Mouse (Mus musculus) embryonic facial prominence, embryonic 15.5 days (tissue): ENCODE measurements around the gene Rab11fip4. TPM values are rescaled to one million over a fixed set of nuclear protein-coding genes. Genes with fewer than 3 reads are reported as not detected.

ENCODE experiments used
- ATAC-seq: fragments of 200-750 bp; cut with Nextera tagmentation; 2 replicates; pipeline ENCODE4 v1.8.0; 2017; ENCODE audit warnings: low read depth, moderate TSS enrichment; ENCODE audit not compliant: insufficient number of reproducible peaks, low FRiP score, low TSS enrichment
- H3K27ac ChIP-seq: fragments of 300-500 bp; sonication (generic); replicated peaks from 2 replicates; pipeline ENCODE4 v1.5.1; 2015; ENCODE audit warnings: mild to moderate bottlenecking, inconsistent platforms
- H3K27me3 ChIP-seq: fragments of 300-500 bp; sonication (generic); 2 replicates; pipeline ENCODE4 v1.6.1; 2015; ENCODE audit warnings: inconsistent platforms
- H3K36me3 ChIP-seq: fragments of 300-500 bp; sonication (generic); 2 replicates; pipeline ENCODE4 v1.6.1; 2015; ENCODE audit warnings: mild to moderate bottlenecking, inconsistent platforms
- H3K4me1 ChIP-seq: fragments of 300-500 bp; sonication (generic); 2 replicates; pipeline ENCODE4 v1.6.1; 2015; ENCODE audit warnings: inconsistent platforms
- H3K4me2 ChIP-seq: fragments of 300-500 bp; sonication (generic); replicated peaks from 2 replicates; pipeline ENCODE4 v1.6.1; 2015; ENCODE audit warnings: mild to moderate bottlenecking, inconsistent platforms
- H3K4me3 ChIP-seq: fragments of 300-500 bp; sonication (generic); replicated peaks from 2 replicates; pipeline ENCODE4 v1.5.1; 2015; ENCODE audit warnings: mild to moderate bottlenecking, inconsistent platforms
- H3K9ac ChIP-seq: fragments of 300-500 bp; sonication (generic); 2 replicates; pipeline ENCODE4 v1.6.1; 2015; ENCODE audit warnings: inconsistent platforms
- H3K9me3 ChIP-seq: fragments of 300-500 bp; sonication (generic); replicated peaks from 2 replicates; pipeline ENCODE4 v1.6.1; 2016; ENCODE audit warnings: inconsistent platforms
- WGBS: fragments of 180-500 bp; shearing (Covaris S2); methylation state at CpG from one replicate; pipeline ENCODE4 v1.1.7; 2015; 5-methylcytosine and 5-hydroxymethylcytosine counted together
- polyA plus RNA-seq: library from polyadenylated mRNA; unstranded; fragments of >200 nt; fragmentation: Nextera tagmentation; extraction: Ambion mirVana; gene quantifications from 2 replicates; pipeline ENCODE4 v1.2.1, GENCODE M21; 2015

Rab11fip4 gene
- polyA plus RNA-seq, 1 experiment from 2014 or later = 6.0 TPM

- H3K36me3 ChIP-seq = no peaks in the 10 kb centered on the region
- no peak overlapping the region for H3K27ac ChIP-seq
- H3K4me3 ChIP-seq = no peak overlapping the region
- no peak for ATAC-seq
- H3K9ac ChIP-seq = no peak overlapping the region
- peaks cover 25% of the 10 kb centered on the region for H3K4me1 ChIP-seq
- H3K27me3 ChIP-seq = no peaks in the 10 kb centered on the region
- WGBS = 44% methylated on average over 8 of the region's 8 CpGs
- no peak overlapping the region for H3K4me2 ChIP-seq
- H3K9me3 ChIP-seq = no peaks in the 10 kb centered on the region
These were observed 50.1 kb downstream of the Rab11fip4 start for GRCm38 (mm10) chr11:79640940-79641733.

GRCm38 (mm10) chr11:79643730-79644129 lies 52.7 kb downstream of the Rab11fip4 start:
- Histone ChIP-seq H3K4me2 (no peak overlapping the region), H3K4me1 (peaks cover 43% of the 10 kb centered on the region), H3K27me3 (no peaks in the 10 kb centered on the region), H3K9me3 (no peaks in the 10 kb centered on the region), H3K4me3 (no peak overlapping the region), H3K9ac (no peak overlapping the region), H3K27ac (no peak overlapping the region), H3K36me3 (no peaks in the 10 kb centered on the region)
- WGBS = 66% methylated on average over 9 of the region's 9 CpGs
- no peak for ATAC-seq

- no peaks in the 10 kb centered on the region for H3K27me3 ChIP-seq
- WGBS = 42% methylated on average over 8 of the region's 8 CpGs
- no peak overlapping the region for H3K4me3 ChIP-seq
- H3K4me1 ChIP-seq = peaks cover 45% of the 10 kb centered on the region
- H3K9ac ChIP-seq = no peak overlapping the region
- ATAC-seq = peak; percentile 67
- H3K36me3 ChIP-seq = no peaks in the 10 kb centered on the region
- no peak overlapping the region for H3K4me2 ChIP-seq
- H3K27ac ChIP-seq = peak overlapping the region; percentile 49
- no peaks in the 10 kb centered on the region for H3K9me3 ChIP-seq
These were observed 53.7 kb downstream of the Rab11fip4 start for GRCm38 (mm10) chr11:79644717-79645191.

- H3K4me1 ChIP-seq = peaks cover 56% of the 10 kb centered on the region
- WGBS = 72% methylated on average over 5 of the region's 5 CpGs
- no peak overlapping the region for H3K4me3 ChIP-seq
- H3K4me2 ChIP-seq = no peak overlapping the region
- no peaks in the 10 kb centered on the region for H3K9me3 ChIP-seq
- no peaks in the 10 kb centered on the region for H3K27me3 ChIP-seq
- no peak for ATAC-seq
- H3K9ac ChIP-seq = no peak overlapping the region
- H3K27ac ChIP-seq = peak overlapping the region; percentile 29; the same call in 1 of the 2 replicates
- no peaks in the 10 kb centered on the region for H3K36me3 ChIP-seq
These were observed 55.0 kb downstream of the Rab11fip4 start for GRCm38 (mm10) chr11:79646026-79646425.

- no peak overlapping the region for H3K4me2 ChIP-seq
- no peak for ATAC-seq
- WGBS = 15% methylated on average over 12 of the region's 12 CpGs
- no peaks in the 10 kb centered on the region for H3K36me3 ChIP-seq
- H3K9me3 ChIP-seq = no peaks in the 10 kb centered on the region
- no peak overlapping the region for H3K4me3 ChIP-seq
- H3K9ac ChIP-seq = no peak overlapping the region
- H3K27me3 ChIP-seq = no peaks in the 10 kb centered on the region
- H3K4me1 ChIP-seq = peaks cover 62% of the 10 kb centered on the region
- peak overlapping the region; percentile 29; the same call in 1 of the 2 replicates for H3K27ac ChIP-seq
These were observed 55.6 kb downstream of the Rab11fip4 start for GRCm38 (mm10) chr11:79646467-79647070.

- H3K9ac ChIP-seq = peak overlapping the region; percentile 18; the same call in 1 of the 2 replicates
- no peak for ATAC-seq
- no peak overlapping the region for H3K4me3 ChIP-seq
- 44% methylated on average over 8 of the region's 8 CpGs for WGBS
- H3K27me3 ChIP-seq = no peaks in the 10 kb centered on the region
- H3K4me1 ChIP-seq = peaks cover 66% of the 10 kb centered on the region
- H3K9me3 ChIP-seq = no peaks in the 10 kb centered on the region
- H3K27ac ChIP-seq = no peak overlapping the region
- no peaks in the 10 kb centered on the region for H3K36me3 ChIP-seq
- no peak overlapping the region for H3K4me2 ChIP-seq
These were observed 56.1 kb downstream of the Rab11fip4 start for GRCm38 (mm10) chr11:79647071-79647501.

GRCm38 (mm10) chr11:79650359-79650835 lies 59.4 kb downstream of the Rab11fip4 start:
- peak; percentile 78 for ATAC-seq
- Histone ChIP-seq H3K27me3 (no peaks in the 10 kb centered on the region), H3K4me2 (no peak overlapping the region), H3K9me3 (no peaks in the 10 kb centered on the region), H3K27ac (peak overlapping the region; percentile 78), H3K9ac (no peak overlapping the region), H3K4me3 (no peak overlapping the region), H3K4me1 (peaks cover 62% of the 10 kb centered on the region), H3K36me3 (no peaks in the 10 kb centered on the region)
- WGBS = 27% methylated on average over 5 of the region's 5 CpGs

- Histone ChIP-seq H3K4me3 (no peak overlapping the region), H3K9me3 (no peaks in the 10 kb centered on the region), H3K27me3 (no peaks in the 10 kb centered on the region), H3K4me2 (no peak overlapping the region), H3K4me1 (peaks cover 45% of the 10 kb centered on the region), H3K27ac (no peak overlapping the region), H3K36me3 (no peaks in the 10 kb centered on the region), H3K9ac (no peak overlapping the region)
- 78% methylated on average over 9 of the region's 9 CpGs for WGBS
- no peak for ATAC-seq
These were observed 61.2 kb downstream of the Rab11fip4 start for GRCm38 (mm10) chr11:79652257-79652656.

GRCm38 (mm10) chr11:79652921-79653575 lies 62.0 kb downstream of the Rab11fip4 start:
- H3K27ac ChIP-seq = peak overlapping the region; percentile 39; the same call in 1 of the 2 replicates
- no peak for ATAC-seq
- no peak overlapping the region for H3K4me3 ChIP-seq
- H3K9me3 ChIP-seq = no peaks in the 10 kb centered on the region
- no peak overlapping the region for H3K4me2 ChIP-seq
- no peak overlapping the region for H3K9ac ChIP-seq
- no peaks in the 10 kb centered on the region for H3K36me3 ChIP-seq
- 60% methylated on average over 20 of the region's 20 CpGs for WGBS
- H3K27me3 ChIP-seq = no peaks in the 10 kb centered on the region
- H3K4me1 ChIP-seq = peaks cover 37% of the 10 kb centered on the region

GRCm38 (mm10) chr11:79654407-79654831 lies 63.4 kb downstream of the Rab11fip4 start:
- WGBS = 87% methylated on average over 4 of the region's 4 CpGs
- Histone ChIP-seq H3K4me3 (no peak overlapping the region), H3K36me3 (no peaks in the 10 kb centered on the region), H3K27me3 (no peaks in the 10 kb centered on the region), H3K4me1 (peaks cover 34% of the 10 kb centered on the region), H3K27ac (no peak overlapping the region), H3K4me2 (no peak overlapping the region), H3K9me3 (no peaks in the 10 kb centered on the region), H3K9ac (no peak overlapping the region)
- ATAC-seq = no peak

GRCm38 (mm10) chr11:79655592-79655991 lies 64.6 kb downstream of the Rab11fip4 start:
- Histone ChIP-seq H3K9ac (no peak overlapping the region), H3K4me1 (peaks cover 34% of the 10 kb centered on the region), H3K27ac (no peak overlapping the region), H3K4me2 (no peak overlapping the region), H3K4me3 (no peak overlapping the region), H3K27me3 (no peaks in the 10 kb centered on the region), H3K36me3 (no peaks in the 10 kb centered on the region), H3K9me3 (no peaks in the 10 kb centered on the region)
- 90% methylated on average over 7 of the region's 7 CpGs for WGBS
- no peak for ATAC-seq
